Mouse (Mus musculus) hindbrain, postnatal 0 days (tissue): ENCODE measurements around the gene Mif4gd. TPM values are rescaled to one million over a fixed set of nuclear protein-coding genes. Genes with fewer than 3 reads are reported as not detected.

Source experiments
- ATAC-seq: fragments of 200-750 bp; cut with Nextera tagmentation; 2 replicates; pipeline ENCODE4 v1.8.0; 2017; ENCODE audit warnings: mild to moderate bottlenecking, moderate TSS enrichment, moderate library complexity
- DNase-seq: peaks from one replicate; pipeline ENCODE4 v3.0.0-alpha.2; 2015; ENCODE audit warnings: low spot score
- H3K27ac ChIP-seq: fragments of 300-500 bp; sonication (generic); 2 replicates; pipeline ENCODE4 v1.5.1; 2014; ENCODE audit warnings: mild to moderate bottlenecking
- H3K27me3 ChIP-seq: fragments of 300-500 bp; sonication (generic); 2 replicates; pipeline ENCODE4 v1.6.1; 2014; ENCODE audit warnings: low read length, mixed read lengths; ENCODE audit not compliant: insufficient read depth
- H3K36me3 ChIP-seq: fragments of 300-500 bp; sonication (generic); 2 replicates; pipeline ENCODE4 v1.6.1; 2014; ENCODE audit warnings: low read length, mixed read lengths; ENCODE audit not compliant: insufficient read depth
- H3K4me1 ChIP-seq: fragments of 300-500 bp; sonication (generic); 2 replicates; pipeline ENCODE4 v1.6.1; 2014; ENCODE audit warnings: antibody characterized with exemption, low read length, mixed read lengths; ENCODE audit not compliant: insufficient read depth
- H3K4me2 ChIP-seq: fragments of 300-500 bp; sonication (generic); 2 replicates; pipeline ENCODE4 v1.6.1; 2014; ENCODE audit warnings: low read depth, mild to moderate bottlenecking, low read length, moderate library complexity, mixed read lengths
- H3K4me3 ChIP-seq: fragments of 300-500 bp; sonication (generic); 2 replicates; pipeline ENCODE4 v1.5.1; 2014; ENCODE audit warnings: low read length
- H3K9ac ChIP-seq: fragments of 300-500 bp; sonication (generic); replicated peaks from 2 replicates; pipeline ENCODE4 v1.6.1; 2014; ENCODE audit warnings: mild to moderate bottlenecking, low read length, moderate library complexity, mixed read lengths
- H3K9me3 ChIP-seq: fragments of 300-500 bp; sonication (generic); 2 replicates; pipeline ENCODE4 v1.6.1; 2016; ENCODE audit warnings: low read length, mixed read lengths
- CTCF ChIP-seq: IDR thresholded peaks from 2 replicates; pipeline ENCODE4 v1.5.1; 2016; ENCODE audit warnings: antibody characterized with exemption, control low read depth, low read depth
- WGBS: fragments of 180-500 bp; shearing (Covaris S2); extraction: QIAGEN DNeasy Blood & Tissue Kit; methylation state at CpG from one replicate; pipeline ENCODE4 v1.1.7; 2014; 5-methylcytosine and 5-hydroxymethylcytosine counted together
- polyA plus RNA-seq: library from polyadenylated mRNA; unstranded; fragments of >200 nt; fragmentation: Nextera tagmentation; extraction: Ambion mirVana; gene quantifications from 2 replicates; pipeline ENCODE4 v1.2.1, GENCODE M21; 2015
- total RNA-seq: library from RNA; depleted of rRNA; stranded (reverse); fragments of >200 nt; gene quantifications from 2 replicates; pipeline ENCODE4 v1.2.3, GENCODE M21; 2014

The Mif4gd gene
- total and polyA plus RNA-seq, 2 experiments from 2014 or later: 16.7 to 19.2 TPM

- peaks cover 6% of the 10 kb centered on the region; the same call in 1 of the 2 replicates for H3K4me1 ChIP-seq
- no peaks in the 10 kb centered on the region for H3K9me3 ChIP-seq
- WGBS: 77% methylated on average over 15 of the region's 15 CpGs
- no peak overlapping the region for H3K27ac ChIP-seq
- ATAC-seq: no peak
- peaks cover 21% of the 10 kb centered on the region; the same call in 1 of the 2 replicates for H3K36me3 ChIP-seq
- no peak for DNase-seq
- TF ChIP-seq CTCF: no peak
- no peak overlapping the region for H3K4me3 ChIP-seq
- no peaks in the 10 kb centered on the region for H3K27me3 ChIP-seq
- no peak overlapping the region for H3K4me2 ChIP-seq
- H3K9ac ChIP-seq: no peak overlapping the region
Measured at GRCm38 (mm10) chr11:115615108-115615825, 2.5 kb upstream of the Mif4gd start.

- ATAC-seq (no peak), DNase-seq (no peak)
- Histone ChIP-seq H3K4me3 (no peak overlapping the region), H3K9me3 (no peaks in the 10 kb centered on the region), H3K4me2 (no peak overlapping the region), H3K36me3 (peaks cover 14% of the 10 kb centered on the region; the same call in 1 of the 2 replicates), H3K27ac (no peak overlapping the region), H3K27me3 (no peaks in the 10 kb centered on the region), H3K9ac (no peak overlapping the region), H3K4me1 (peaks cover 6% of the 10 kb centered on the region; the same call in 1 of the 2 replicates)
- no peak for TF ChIP-seq CTCF
- 85% methylated on average over 10 of the region's 10 CpGs for WGBS
Measured at GRCm38 (mm10) chr11:115614346-115615107, 1.8 kb upstream of the Mif4gd start.

- Histone ChIP-seq H3K4me3 (peak overlapping the region; percentile 68), H3K36me3 (peaks cover 16% of the 10 kb centered on the region), H3K27me3 (no peaks in the 10 kb centered on the region), H3K4me2 (peak overlapping the region; percentile 95), H3K27ac (peak overlapping the region; percentile 86), H3K4me1 (peaks cover 6% of the 10 kb centered on the region; the same call in 1 of the 2 replicates), H3K9me3 (no peaks in the 10 kb centered on the region), H3K9ac (peak overlapping the region; percentile 74)
- ATAC-seq (no peak), DNase-seq (no peak)
- under 1% methylated on average over 16 of the region's 16 CpGs for WGBS
- TF ChIP-seq CTCF: no peak
Measured at GRCm38 (mm10) chr11:115613138-115613945, 573 bp upstream of the Mif4gd start.

DNA sequence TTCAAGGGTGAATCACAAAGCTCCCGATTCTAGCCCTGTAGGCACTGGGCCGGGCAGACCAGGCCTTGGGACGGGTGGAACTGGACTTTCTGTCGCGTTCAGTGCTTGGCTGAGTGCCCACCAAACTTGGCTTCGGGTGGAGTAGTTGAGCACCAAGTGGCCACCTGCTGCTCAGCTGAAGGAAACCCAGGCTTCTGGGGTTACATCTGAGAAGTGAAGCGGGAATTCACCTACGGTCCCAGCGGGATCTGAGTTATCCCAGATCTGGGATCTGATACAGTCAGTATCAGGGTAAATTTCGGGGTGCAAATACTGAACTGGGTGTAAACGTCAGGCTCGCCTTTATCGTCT, 735 bp downstream of the Mif4gd start:
- TF ChIP-seq CTCF: peak; percentile 14; the same call in 1 of the 2 replicates
- peak; percentile 28; the same call in 1 of the 2 replicates for ATAC-seq
- peak; percentile 75 for DNase-seq
- Histone ChIP-seq H3K9me3 (no peaks in the 10 kb centered on the region), H3K27ac (peak overlapping the region; percentile 86; the same call in 1 of the 2 replicates), H3K4me1 (peaks cover 6% of the 10 kb centered on the region; the same call in 1 of the 2 replicates), H3K36me3 (peaks cover 29% of the 10 kb centered on the region), H3K4me2 (peak overlapping the region; percentile 95), H3K4me3 (peak overlapping the region; percentile 68), H3K27me3 (no peaks in the 10 kb centered on the region), H3K9ac (peak overlapping the region; percentile 74)
- WGBS: 2% methylated on average over 13 of the region's 13 CpGs

DNA sequence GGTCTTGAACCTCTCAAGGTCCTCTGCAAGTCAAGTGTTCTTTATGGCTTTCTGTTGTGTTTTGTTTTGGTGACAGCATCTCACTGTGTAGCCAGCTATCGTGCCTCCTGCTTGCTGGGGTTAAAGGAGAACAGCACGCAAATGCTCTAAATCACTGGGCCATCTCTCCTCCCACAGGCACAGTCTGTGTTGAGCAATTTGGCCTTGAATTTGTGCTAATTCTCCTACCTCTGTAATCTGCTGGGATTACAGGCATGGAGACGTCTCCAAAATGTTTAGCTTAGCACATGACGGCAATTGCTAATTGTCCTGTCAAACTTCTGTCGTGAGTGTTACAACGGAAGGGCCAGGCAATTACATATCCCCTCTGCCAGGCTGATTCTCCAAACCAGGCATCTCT, 1.6 kb downstream of the Mif4gd start:
- 65% methylated on average over 6 of the region's 6 CpGs for WGBS
- H3K36me3 ChIP-seq: peaks cover 37% of the 10 kb centered on the region
- H3K9me3 ChIP-seq: no peaks in the 10 kb centered on the region
- peaks cover 6% of the 10 kb centered on the region; the same call in 1 of the 2 replicates for H3K4me1 ChIP-seq
- no peak overlapping the region for H3K9ac ChIP-seq
- no peaks in the 10 kb centered on the region for H3K27me3 ChIP-seq
- TF ChIP-seq CTCF: no peak
- ATAC-seq: no peak
- H3K4me2 ChIP-seq: peak overlapping the region; percentile 95
- DNase-seq: no peak
- H3K4me3 ChIP-seq: no peak overlapping the region
- no peak overlapping the region for H3K27ac ChIP-seq

- Histone ChIP-seq H3K4me2 (no peak overlapping the region), H3K27me3 (no peaks in the 10 kb centered on the region), H3K9ac (no peak overlapping the region), H3K4me3 (no peak overlapping the region), H3K36me3 (peaks cover 34% of the 10 kb centered on the region), H3K27ac (peak overlapping the region; percentile 51; the same call in 1 of the 2 replicates), H3K9me3 (no peaks in the 10 kb centered on the region), H3K4me1 (peaks cover 13% of the 10 kb centered on the region)
- no peak for DNase-seq
- TF ChIP-seq CTCF: no peak
- WGBS: 73% methylated on average over 3 of the region's 3 CpGs
- ATAC-seq: no peak
Measured at GRCm38 (mm10) chr11:115609576-115609975, 3.2 kb downstream of the Mif4gd start.
